Mouse (Mus musculus) gastrocnemius, adult 2 months (tissue): Measurements from ENCODE around the gene Prss32. TPM values are rescaled to one million over a fixed set of nuclear protein-coding genes. Genes with fewer than 3 reads are reported as not detected.

Experiments
- DNase-seq: peaks from one replicate; pipeline ENCODE4 v3.0.0; 2022
- H3K27ac ChIP-seq: fragments of 200-600 bp; 2 replicates; pipeline ENCODE4 v1.8.1; 2022; ENCODE audit warnings: mild to moderate bottlenecking
- H3K4me3 ChIP-seq: fragments of 200-600 bp; 2 replicates; pipeline ENCODE4 v1.8.1; 2022; ENCODE audit warnings: mild to moderate bottlenecking, moderate library complexity
- CTCF ChIP-seq: fragments of 200-600 bp; IDR thresholded peaks from 2 replicates; pipeline ENCODE4 v1.8.1; 2022; ENCODE audit warnings: antibody characterized with exemption, mild to moderate bottlenecking, moderate library complexity
- intact Hi-C: fragments of 180-260 bp; cut with DNase I; formaldehyde crosslinking; loops from one replicate; pipeline ENCODE4 v1.15.1; 2025
- total RNA-seq, 2 experiments: library from RNA; stranded (reverse); gene quantifications; 2 replicates each; pipeline ENCODE4 v1.2.3; 2021

The Prss32 gene
- total RNA-seq, 2 experiments from 2014 or later, result not detected

DNA sequence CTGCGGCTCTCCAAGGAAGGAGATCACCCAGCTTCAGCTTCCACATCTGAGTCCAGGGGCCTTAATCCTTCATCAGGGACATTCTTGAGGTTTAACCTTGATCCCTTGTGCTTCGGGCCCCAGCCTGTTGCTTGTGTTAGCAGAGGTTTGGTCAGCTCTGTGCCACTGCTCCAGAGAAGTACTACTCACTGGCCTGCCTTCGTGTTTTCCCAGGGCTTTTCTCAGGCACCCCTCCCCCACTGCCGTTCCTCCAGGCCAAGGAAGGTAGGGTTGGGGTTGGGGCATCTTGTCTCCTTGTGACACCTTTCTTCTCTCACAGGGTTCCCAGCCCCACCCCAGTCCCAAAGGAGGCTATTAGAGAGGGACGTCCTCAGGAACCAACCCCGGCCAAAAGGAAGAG is 21.6 kb upstream of the Prss32 start:
- Histone ChIP-seq H3K27ac (no peak overlapping the region), H3K4me3 (no peak overlapping the region)
- intact Hi-C loops, result no loop called here
- no peak for TF ChIP-seq CTCF
- DNase-seq, result no peak

DNA sequence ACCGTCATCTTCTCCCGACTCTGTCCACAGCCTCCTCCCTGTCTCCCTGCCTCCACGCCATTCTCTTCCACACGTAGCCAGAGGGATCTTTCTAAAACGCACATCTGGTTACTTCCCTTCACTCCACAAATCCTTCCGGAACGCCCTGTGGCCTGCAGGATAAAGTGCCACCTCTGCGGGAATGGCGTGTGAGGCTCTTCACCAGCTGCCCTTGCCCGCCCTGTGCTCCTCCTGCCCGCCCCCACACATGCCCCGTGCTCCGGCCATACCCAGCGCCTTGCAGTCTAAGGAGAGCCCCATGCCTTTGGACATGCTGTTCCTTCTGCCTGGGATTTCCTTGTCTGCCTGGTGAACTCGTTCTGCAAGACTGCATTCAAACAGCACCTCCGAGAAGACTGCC is 20.6 kb upstream of the Prss32 start:
- H3K27ac ChIP-seq, result no peak overlapping the region
- intact Hi-C loops, result no loop called here

DNA sequence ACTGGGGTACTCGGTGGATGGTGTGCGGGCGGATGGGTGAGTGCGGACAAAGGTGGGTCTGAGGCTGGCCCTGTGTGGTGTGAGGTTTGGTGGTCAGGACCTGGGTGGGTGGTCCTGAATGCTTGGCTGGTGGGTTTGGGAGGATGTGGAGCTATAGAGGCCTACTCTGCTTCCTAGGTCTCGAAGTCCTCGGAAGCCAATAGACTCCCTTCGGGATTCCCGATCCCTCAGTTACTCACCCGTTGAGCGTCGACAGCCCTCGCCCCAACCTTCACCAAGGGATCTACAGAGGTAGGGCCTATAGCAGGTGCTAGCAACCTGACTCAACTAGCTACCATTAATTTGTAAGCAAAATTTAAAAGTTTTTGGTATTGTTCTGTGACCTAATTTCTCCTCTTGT is 20.0 kb upstream of the Prss32 start:
- no peak for TF ChIP-seq CTCF
- DNase-seq, result no peak
- intact Hi-C loops, result no loop called here
- H3K27ac ChIP-seq, result no peak overlapping the region
- H3K4me3 ChIP-seq, result no peak overlapping the region

More for the DNA sequence above, 20.6 kb upstream of the Prss32 start:
- no peak for TF ChIP-seq CTCF
- DNase-seq, result peak; percentile 30
- H3K4me3 ChIP-seq, result no peak overlapping the region

DNA sequence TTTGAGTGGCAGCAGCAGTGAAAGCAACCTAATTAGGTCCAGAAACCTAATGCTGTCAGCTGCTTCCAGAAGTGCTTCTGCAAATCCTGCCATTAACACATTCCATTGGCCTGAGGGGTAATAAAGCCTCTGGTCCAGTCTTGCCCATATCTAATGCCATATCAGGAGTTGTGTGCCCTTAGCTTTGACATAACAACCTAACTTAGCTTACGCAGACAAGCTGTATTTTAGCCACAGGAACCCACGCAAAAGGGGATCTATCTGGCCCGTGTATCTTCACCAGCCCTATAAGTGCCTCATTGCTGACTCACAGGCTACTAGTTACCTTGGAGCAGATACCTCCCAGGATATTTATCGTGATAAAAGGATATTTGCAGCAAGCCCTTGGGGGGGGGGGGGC is 18.1 kb upstream of the Prss32 start:
- H3K4me3 ChIP-seq, result peak overlapping the region; percentile 5; the same call in 1 of the 2 replicates
- intact Hi-C loops, result no loop called here
- peak overlapping the region; percentile 78 for H3K27ac ChIP-seq
- no peak for TF ChIP-seq CTCF
- DNase-seq, result no peak

DNA sequence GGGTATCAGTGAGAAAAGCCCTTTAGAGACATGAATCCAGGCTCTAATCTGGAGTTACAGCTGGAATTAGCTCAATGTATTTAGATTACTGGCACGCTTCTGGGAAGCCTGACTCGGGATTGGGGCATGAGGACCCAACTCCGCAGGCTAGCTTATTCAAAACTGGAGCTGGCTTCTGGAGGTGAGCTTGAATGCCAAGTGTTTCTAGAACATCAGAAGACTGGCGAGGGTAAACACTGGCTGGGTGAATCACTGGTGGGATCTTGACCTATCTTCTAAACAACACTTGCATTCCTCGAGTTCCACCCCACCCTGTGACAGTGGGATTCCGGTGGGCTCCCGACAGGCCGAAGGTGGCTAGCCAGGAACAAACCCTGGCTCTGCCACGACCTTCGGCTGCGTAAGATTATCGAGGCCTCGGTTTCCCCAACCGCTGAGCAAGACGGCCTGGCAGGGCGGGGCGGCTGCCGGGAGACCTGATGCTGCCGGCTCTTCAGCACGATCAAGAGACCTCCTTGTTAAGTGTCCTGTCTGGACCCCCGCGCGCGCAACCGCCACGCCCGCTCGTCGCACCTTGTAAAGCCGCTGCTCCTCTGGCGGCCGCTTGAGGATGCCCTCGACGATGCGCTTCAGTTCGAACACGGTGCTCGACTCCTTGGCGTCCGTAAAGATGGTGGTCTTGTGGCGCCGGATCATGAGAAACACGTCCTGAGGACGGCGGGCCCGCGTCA is 15.2 kb upstream of the Prss32 start:
- DNase-seq, result peak; percentile 72
- Histone ChIP-seq H3K4me3 (peak overlapping the region; percentile 90), H3K27ac (peak overlapping the region; percentile 84)
- peak; percentile 25; the same call in 1 of the 2 replicates for TF ChIP-seq CTCF
- intact Hi-C loops, result loop anchor here (2.0 kb wide), 1 partner anchor 26 kb away; no protein-coding TSS in a partner anchor

DNA sequence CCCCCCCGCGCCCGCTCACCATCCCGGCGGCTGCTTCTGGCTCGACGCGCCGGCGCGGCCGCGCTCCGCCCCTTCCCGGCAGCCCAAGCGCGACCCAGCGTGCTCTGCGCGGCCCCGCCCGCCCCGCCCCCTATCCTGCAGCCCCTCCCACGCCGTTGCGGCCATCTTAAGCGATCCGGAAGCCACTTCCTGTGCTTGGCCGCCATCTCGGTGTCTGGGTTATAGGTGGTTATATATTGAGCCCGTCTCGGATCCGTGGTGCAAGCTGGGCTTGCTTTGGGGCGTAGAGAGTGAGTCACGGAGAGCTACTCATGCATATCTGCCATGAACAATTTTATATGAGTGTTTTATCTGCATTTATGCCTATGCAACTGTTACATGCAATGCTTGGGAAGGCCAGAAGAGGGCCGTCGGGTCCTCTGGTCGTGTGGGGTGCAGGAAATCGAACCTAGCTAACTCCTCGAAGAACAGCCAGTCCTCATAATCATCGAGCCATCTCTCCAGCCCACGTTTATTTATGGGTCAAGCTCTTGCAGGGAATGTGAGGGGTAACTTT is 14.5 kb upstream of the Prss32 start, which contains the start of gene Elob:
Gene Elob (minus strand): TSS at position 73 of the 556 bp plus-strand sequence.
- intact Hi-C loops, result loop anchor here (2.0 kb wide), 1 partner anchor 26 kb away; no protein-coding TSS in a partner anchor

DNA sequence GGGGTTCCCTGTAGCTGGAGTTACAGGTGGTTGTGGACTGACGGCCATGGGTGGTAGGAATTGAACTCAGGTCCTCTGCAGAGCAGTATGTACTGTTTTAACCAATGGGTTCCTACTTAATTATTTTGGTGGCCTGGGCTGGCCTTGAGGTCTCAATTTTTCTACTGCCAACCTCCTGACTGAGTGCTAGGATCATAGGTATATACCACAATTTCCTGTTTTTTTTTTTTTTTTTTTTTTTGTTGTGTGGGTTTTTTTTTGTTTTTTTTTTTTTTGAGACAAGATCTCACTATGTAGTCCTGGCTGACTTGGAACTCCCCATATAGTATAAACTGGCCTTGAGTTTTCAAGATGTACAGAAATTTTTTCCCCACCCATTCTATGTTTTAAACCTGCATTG is 12.5 kb upstream of the Prss32 start:
- Histone ChIP-seq H3K27ac (no peak overlapping the region), H3K4me3 (no peak overlapping the region)
- intact Hi-C loops, result loop anchor here (5.0 kb wide), 1 partner anchor 39 kb away; the partner anchor contains the start of gene Srrm2
- no peak for TF ChIP-seq CTCF
- DNase-seq, result no peak

More for the DNA sequence above, 14.5 kb upstream of the Prss32 start, which contains the start of gene Elob:
- TF ChIP-seq CTCF, result peak; percentile 82
- peak; percentile 91 for DNase-seq
- H3K27ac ChIP-seq, result peak within 1 kb of the TSS; percentile 97
- peak within 1 kb of the TSS; percentile 90 for H3K4me3 ChIP-seq

DNA sequence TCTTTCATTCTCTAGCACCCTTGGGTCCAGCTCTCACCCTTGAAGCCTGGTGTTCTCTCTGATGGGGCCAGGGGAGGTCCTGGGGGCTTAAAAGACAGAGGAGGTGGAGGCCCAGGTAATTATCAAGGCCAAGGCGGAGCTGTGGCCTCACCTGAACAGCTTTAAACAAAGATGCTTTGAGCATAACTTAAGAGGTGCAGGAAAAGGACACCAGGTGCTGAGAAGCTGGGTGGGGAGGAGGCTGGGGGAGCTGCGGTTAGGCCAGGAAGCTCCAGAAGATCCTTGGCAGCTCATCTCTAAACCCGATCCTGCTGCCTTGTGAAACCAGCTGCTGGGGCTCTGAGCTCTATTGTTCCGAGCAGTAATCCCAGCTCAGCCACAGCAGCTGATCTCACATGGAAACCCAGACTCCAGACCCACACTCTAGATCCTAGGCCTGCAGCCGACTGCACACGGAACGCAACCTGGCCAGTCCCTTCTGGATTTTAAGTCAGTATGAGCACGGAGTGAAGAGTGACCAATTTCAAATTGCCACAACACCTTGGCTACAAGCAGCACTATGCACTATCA is 7.6 kb upstream of the Prss32 start, which contains the start of gene Prss33:
Gene Prss33 (minus strand): TSS at position 51 of the 570 bp plus-strand sequence.
- no peak for TF ChIP-seq CTCF
- Histone ChIP-seq H3K27ac (no peak within 1 kb of the TSS), H3K4me3 (no peak within 1 kb of the TSS)
- DNase-seq, result peak; percentile 3
- intact Hi-C loops, result no loop called here

DNA sequence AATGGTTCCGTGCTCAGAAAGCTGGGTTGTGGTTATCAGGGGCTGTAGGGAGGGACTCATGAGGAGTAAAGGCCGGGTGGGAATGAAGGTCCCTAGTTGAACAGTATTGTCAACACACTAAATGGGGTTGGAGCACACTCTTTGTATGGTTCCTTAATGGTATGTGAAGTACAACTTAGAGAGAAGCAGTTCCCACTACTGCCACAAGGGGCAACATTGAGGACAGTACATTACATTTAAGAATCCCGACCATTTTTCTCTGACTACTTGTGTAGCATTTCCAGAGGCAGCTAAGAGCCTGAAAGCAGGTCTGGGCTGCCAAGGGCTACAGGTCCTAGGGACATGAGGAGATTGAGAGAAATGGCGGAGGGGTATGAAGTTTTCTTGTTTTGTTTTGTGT is 2.5 kb upstream of the Prss32 start:
- intact Hi-C loops, result no loop called here
- H3K27ac ChIP-seq, result no peak overlapping the region
- peak; percentile 28 for DNase-seq

DNA sequence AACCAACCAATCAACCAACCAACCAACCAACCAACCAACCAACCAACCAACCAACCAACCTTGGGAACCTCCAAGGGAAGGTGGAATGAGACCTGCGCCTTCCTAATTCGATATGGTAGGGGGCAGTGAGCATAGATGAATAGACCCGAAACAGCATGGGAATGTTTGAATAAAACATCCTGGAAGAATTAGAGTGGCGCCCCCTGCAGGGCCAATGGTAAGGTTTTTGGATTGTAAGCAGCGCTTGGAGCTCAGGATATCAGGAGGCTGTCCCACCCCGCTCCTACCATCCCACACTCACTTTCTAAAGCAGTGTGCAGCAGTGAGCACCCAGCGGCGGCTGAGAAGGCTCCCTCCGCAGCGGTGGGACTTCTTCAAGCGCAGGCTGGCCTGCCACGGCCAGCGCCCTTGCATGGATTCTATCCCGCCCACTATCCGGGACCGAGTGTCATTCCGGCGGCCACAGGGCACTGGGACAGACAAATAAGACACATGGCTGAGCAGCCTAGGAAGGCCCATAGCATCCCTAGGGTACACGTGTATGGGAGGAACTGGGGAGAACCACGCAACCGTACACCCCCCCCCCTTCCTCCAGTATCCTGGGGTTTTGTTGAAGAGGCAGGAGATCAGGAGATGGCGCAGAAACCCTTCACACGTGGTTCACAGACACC is 379 bp upstream of the Prss32 start:
- no peak for DNase-seq
- H3K4me3 ChIP-seq, result no peak overlapping the region

More for the DNA sequence above, 2.5 kb upstream of the Prss32 start:
- H3K4me3 ChIP-seq, result no peak overlapping the region
- peak; percentile 88 for TF ChIP-seq CTCF

DNA sequence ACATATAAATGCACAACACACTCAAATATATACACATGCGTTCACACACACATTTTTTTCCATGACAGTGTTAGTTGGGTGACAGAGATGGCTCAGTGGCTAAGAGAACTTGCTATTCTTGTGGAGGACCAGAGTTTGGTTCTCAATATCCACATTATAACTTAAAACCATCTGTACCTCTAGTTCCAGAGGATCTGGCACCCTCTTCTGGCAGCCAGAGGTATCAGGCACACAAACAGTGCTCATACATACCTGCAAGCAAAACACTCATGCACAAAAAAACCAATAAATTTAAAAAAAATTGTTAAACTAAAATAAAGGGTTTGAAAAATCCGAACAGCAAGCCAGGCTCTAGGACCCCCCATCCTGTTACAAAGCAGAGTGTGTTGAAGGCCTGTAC is 6.4 kb downstream of the Prss32 start:
- intact Hi-C loops, result loop anchor here (2.0 kb wide), 1 partner anchor 111 kb away; no protein-coding TSS in a partner anchor
- TF ChIP-seq CTCF, result peak; percentile 28
- no peak for DNase-seq
- Histone ChIP-seq H3K4me3 (no peak overlapping the region), H3K27ac (no peak overlapping the region)

More for the DNA sequence above, 379 bp upstream of the Prss32 start:
- H3K27ac ChIP-seq, result no peak overlapping the region
- intact Hi-C loops, result loop anchor here (2.0 kb wide), 1 partner anchor 94 kb away; no protein-coding TSS in a partner anchor
- peak; percentile 41 for TF ChIP-seq CTCF
